Mouse (Mus musculus) cerebellum, adult 2 months (tissue): ENCODE measurements around the gene Cd7. TPM values are rescaled to one million over a fixed set of nuclear protein-coding genes. Genes with fewer than 3 reads are reported as not detected.
"Not testable (repeated sequence)": the region's sequence is repeated elsewhere in the genome, so short reads cannot be mapped to it uniquely, and the experiment has no call there.

ENCODE experiments used
- DNase-seq, 2 experiments: peaks; one replicate each; pipeline ENCODE4 v3.0.0; 2021
- H3K27ac ChIP-seq: fragments of 200-500 bp; 2 replicates; pipeline ENCODE4 v1.5.1; 2012; ENCODE audit warnings: low read length, control low read depth, inconsistent platforms; ENCODE audit not compliant: insufficient read depth
- H3K27me3 ChIP-seq: fragments of 200-500 bp; 2 replicates; pipeline ENCODE4 v1.6.1; 2012; ENCODE audit warnings: inconsistent platforms, mild to moderate bottlenecking, low read length, moderate library complexity; ENCODE audit not compliant: control insufficient read depth, insufficient read depth
- H3K4me1 ChIP-seq: fragments of 200-500 bp; 2 replicates; pipeline ENCODE4 v1.6.1; 2011; ENCODE audit warnings: low read length; ENCODE audit not compliant: control insufficient read depth, insufficient read depth
- H3K4me3 ChIP-seq: fragments of 200-500 bp; replicated peaks from 2 replicates; pipeline ENCODE3; 2011; ENCODE audit warnings: mild to moderate bottlenecking, low read depth, low read length, control low read depth; ENCODE audit not compliant: insufficient read depth
- CTCF ChIP-seq: fragments of 200-500 bp; IDR thresholded peaks from 2 replicates; pipeline ENCODE4 v1.5.1; 2011; ENCODE audit warnings: low read depth, mild to moderate bottlenecking, control low read depth, low read length, moderate library complexity, borderline replicate concordance; ENCODE audit not compliant: insufficient read depth
- POLR2A ChIP-seq: fragments of 200-500 bp; IDR thresholded peaks from 2 replicates; pipeline ENCODE4 v1.6.1; 2011; ENCODE audit warnings: low read length, control low read depth, borderline replicate concordance; ENCODE audit not compliant: insufficient read depth
- WGBS: fragments of 180-500 bp; shearing (Covaris S2); methylation state at CpG from one replicate; pipeline ENCODE4 v1.1.7; 2018; 5-methylcytosine and 5-hydroxymethylcytosine counted together
- polyA plus RNA-seq: library from polyadenylated mRNA; depleted of rRNA; stranded (reverse); fragments of >200 nt; gene quantifications from 2 replicates; pipeline ENCODE4 v1.2.3, GENCODE M21; 2012; rRNA removed

The Cd7 gene
- 0.11 and 0.19 TPM in 2 replicates for polyA plus RNA-seq

DNA sequence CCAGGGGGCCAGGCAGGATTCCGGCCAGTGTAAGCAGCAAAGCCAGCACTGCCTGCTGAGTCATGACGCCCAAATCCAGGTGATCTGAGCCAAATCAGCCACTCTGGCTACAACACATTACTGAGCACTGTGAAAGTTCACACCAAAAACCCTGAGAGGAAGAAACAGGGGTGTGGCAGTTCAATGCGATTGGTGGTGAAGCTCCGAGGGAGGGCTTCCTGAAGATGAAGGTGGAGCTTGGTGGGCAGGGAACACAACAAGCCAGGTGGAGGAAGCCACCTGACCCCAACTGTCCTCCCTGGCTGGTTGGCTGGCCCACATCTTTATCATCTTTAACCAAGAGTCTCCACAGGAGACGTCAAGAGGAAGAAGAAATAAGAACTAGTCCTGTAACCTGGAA, at the start of gene Cd7:
Gene Cd7, minus strand, starts transcription at position 117 of the 400 bp plus-strand sequence.
- H3K4me3 ChIP-seq = no peak within 1 kb of the TSS
- H3K27me3 ChIP-seq = no peaks in the 10 kb centered on the region
- H3K27ac ChIP-seq = no peak within 1 kb of the TSS
- TF ChIP-seq CTCF = no peak
- TF ChIP-seq POLR2A = no peak
- 60% methylated on average over 5 of the region's 5 CpGs for WGBS
- DNase-seq = no peak
- H3K4me1 ChIP-seq = no peaks in the 10 kb centered on the region

DNA sequence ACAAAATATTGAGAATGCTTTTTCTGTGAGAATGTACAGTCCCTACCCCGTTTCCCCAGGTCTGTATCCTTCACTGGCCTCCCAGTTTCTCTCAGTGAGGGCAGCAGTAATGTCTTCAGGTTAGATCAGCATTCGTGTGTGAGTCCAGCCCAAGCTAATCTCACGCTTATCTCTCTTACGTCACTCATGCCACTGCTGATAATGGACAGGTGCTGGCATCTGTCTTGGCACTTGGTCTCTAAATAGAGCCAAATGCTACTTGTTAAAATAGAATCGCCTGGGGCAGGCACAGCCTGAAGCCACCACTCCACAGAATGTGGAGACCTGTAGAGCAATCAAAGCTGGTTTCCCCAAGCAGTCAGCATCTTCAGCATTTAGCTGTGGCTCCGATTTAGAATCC, 49.8 kb upstream of the Cd7 start:
- Histone ChIP-seq H3K4me1 (no peaks in the 10 kb centered on the region), H3K4me3 (no peak overlapping the region), H3K27me3 (no peaks in the 10 kb centered on the region), H3K27ac (no peak overlapping the region)
- TF ChIP-seq CTCF (no peak), POLR2A (no peak)
- DNase-seq = no peak
- 59% methylated on average over 6 of the region's 6 CpGs for WGBS

DNA sequence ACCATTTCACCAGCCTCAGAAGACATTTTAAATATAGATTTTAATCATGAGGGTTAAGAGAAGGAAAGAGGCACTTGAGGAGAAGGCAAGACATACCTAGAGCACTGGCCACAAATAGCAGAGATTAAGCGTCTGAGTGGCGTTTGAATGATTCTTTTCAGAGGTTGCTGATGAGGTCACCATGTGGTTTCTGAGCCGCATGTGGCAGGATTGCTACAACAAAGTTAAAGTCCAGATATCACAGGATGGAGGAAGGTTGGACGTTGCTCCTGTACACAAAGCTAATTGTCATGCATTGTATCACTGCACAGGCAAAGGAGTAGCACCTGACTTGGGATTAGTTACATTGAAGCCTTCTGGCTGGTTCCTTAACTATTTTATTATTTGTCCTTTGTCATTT, 47.1 kb upstream of the Cd7 start:
- H3K27ac ChIP-seq = no peak overlapping the region
- no peak for DNase-seq
- no peak overlapping the region for H3K4me3 ChIP-seq
- 75% methylated on average over 4 of the region's 4 CpGs for WGBS
- H3K27me3 ChIP-seq = no peaks in the 10 kb centered on the region
- H3K4me1 ChIP-seq = no peaks in the 10 kb centered on the region
- TF ChIP-seq CTCF = no peak
- TF ChIP-seq POLR2A = no peak

DNA sequence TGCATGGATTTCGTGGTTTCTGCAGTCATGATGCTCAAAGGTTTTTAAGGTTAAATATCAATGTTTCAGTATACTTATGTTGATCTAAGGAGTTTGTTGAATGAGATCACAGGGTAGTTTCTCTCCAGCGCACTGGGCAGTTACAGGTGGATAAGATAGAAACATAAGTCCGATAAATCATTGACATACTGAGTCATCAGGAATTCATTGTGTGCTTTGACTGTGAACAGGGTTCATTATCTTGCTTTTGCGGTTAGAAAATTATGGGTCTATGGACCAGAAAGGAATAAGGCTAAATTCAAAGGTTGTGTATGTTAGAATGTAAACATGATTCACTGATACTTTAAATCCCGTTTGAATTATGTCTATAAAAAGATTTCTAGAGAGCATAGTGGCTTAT, 46.0 kb upstream of the Cd7 start:
- H3K4me3 ChIP-seq = no peak overlapping the region
- H3K4me1 ChIP-seq = no peaks in the 10 kb centered on the region
- H3K27me3 ChIP-seq = no peaks in the 10 kb centered on the region
- no peak for DNase-seq
- no peak overlapping the region for H3K27ac ChIP-seq
- TF ChIP-seq POLR2A (no peak), CTCF (no peak)
- 82% methylated on average over 5 of the region's 5 CpGs for WGBS

DNA sequence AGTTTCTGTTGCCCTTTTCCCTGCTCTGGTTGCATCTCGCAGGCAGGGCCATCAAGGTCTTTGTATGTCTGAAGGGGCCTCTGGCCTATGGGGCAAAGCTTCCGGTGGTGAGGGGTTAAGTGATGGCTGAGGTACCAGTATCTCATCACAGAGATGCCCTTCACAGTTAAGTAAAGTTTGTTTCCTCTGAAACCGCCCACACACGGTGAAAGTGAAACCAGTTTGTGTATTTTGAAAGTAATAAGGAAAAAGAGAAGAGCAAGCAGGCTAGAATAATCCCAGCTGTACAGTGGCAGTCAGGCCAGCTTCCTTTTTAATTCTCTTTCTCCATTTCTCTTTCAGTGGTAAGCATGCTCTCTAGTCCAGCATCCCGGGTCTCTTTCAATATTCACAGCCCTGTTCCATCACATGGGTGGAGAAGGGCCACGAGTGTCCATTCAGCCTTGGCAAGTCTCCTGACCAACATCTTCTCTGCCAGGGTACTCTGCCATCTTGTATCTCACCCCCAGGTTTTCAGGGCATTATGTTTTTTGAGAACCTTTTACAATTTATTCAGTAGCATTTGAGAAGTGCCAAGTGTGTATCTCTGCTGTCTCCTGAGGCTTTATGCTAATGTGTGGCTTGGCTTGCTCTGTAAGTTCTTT, 43.8 kb upstream of the Cd7 start:
- 68% methylated on average over 6 of the region's 6 CpGs for WGBS
- Histone ChIP-seq H3K4me1 (no peaks in the 10 kb centered on the region), H3K27me3 (no peaks in the 10 kb centered on the region), H3K27ac (no peak overlapping the region), H3K4me3 (no peak overlapping the region)
- no peak for DNase-seq
- TF ChIP-seq CTCF (no peak), POLR2A (no peak)

DNA sequence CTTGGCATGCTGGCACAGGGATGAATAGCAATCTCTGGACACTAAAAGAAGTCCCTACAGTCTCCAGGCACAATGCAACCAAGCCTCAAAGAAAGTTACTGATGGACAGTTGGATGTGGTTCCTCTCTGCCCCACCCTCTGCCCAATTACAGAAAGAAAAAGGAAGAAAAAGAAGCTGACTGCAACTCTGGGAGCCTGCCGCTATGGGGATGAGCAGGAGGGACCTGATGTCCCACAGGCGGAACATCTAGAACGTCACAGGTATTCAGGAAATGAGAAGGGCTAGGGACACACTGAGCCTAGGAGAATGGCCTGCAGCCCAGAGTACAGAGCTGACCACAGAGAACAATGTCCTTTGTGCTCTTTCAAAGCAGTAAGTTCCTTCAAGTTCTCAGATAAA, 43.0 kb upstream of the Cd7 start:
- Histone ChIP-seq H3K27me3 (no peaks in the 10 kb centered on the region), H3K27ac (no peak overlapping the region), H3K4me1 (no peaks in the 10 kb centered on the region), H3K4me3 (no peak overlapping the region)
- WGBS = 81% methylated on average over 3 of the region's 3 CpGs
- no peak for TF ChIP-seq CTCF
- TF ChIP-seq POLR2A = no peak
- DNase-seq = no peak

DNA sequence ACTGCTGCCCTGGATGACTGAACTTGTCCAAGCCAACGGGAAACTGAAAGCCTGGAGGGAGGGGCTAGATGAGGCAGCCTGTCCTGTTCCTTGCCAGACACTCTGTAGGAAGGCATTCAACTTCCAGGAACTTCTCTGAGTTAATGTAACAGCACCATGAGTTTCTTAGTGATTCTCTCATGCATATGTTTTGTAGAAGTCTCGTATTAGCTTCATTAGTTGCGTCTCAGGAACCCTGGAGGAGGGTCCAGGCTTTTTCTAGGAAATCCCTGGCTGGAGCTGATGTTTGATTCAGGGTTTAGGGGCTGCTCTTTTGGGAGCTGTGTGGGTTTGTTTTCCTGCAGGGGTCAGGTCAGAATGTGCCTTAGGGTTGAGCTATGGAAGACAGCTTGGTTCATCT, 41.9 kb upstream of the Cd7 start, which contains the start of gene Sectm1a:
Gene Sectm1a, minus strand, starts transcription at position 101 of the 400 bp plus-strand sequence.
- WGBS = 65% methylated on average over 3 of the region's 3 CpGs
- Histone ChIP-seq H3K4me3 (no peak within 1 kb of the TSS), H3K27ac (no peak within 1 kb of the TSS), H3K4me1 (no peaks in the 10 kb centered on the region), H3K27me3 (no peaks in the 10 kb centered on the region)
- no peak for DNase-seq
- TF ChIP-seq CTCF = no peak
- TF ChIP-seq POLR2A = no peak

DNA sequence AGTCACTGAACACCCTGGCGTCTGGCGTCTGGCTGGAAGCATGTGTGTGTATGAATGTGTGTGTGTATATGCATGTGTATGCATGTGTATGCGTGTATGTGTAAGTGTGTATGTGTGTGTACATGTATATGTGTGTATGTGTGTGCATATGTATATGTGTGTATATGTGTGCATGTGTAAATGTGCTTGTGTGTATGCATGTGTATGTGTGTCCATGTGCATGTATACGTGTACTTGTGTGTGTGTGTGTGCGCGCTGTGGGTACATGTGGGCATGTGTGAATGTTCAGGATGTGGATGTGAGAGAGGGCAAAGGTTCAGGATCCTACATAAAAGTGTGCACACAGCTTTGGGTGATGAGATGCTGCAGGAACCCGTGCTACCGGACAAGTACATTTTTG, 41.1 kb upstream of the Cd7 start:
- 91% methylated on average over 8 of the region's 8 CpGs for WGBS
- TF ChIP-seq POLR2A (no peak), CTCF (no peak)
- Histone ChIP-seq H3K27ac (no peak overlapping the region), H3K27me3 (no peaks in the 10 kb centered on the region), H3K4me3 (no peak overlapping the region), H3K4me1 (no peaks in the 10 kb centered on the region)
- no peak for DNase-seq

DNA sequence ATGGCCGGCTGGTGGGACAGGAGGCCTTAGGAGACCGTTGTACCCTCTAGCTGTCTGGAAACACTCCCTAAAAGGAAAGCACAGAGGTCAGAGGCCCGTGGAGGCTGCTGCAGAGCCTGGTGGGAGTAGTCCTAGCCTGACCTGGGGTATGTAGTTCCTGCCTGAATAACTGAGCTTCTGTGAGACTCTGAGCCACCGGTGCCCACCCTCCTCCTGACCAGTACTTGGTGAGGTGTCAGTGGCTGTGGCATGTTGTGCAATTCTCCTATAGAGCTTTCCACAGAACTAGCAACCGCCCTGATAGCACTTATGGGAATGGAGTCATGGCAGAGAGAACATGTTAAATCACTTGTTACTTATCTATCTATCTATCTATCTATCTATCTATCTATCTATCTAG, 36.4 kb upstream of the Cd7 start:
- no peak overlapping the region for H3K4me3 ChIP-seq
- no peak overlapping the region for H3K27ac ChIP-seq
- H3K27me3 ChIP-seq = no peaks in the 10 kb centered on the region
- H3K4me1 ChIP-seq = no peaks in the 10 kb centered on the region
- WGBS = 68% methylated on average over 5 of the region's 5 CpGs
- TF ChIP-seq POLR2A (no peak), CTCF (no peak)
- DNase-seq = no peak

DNA sequence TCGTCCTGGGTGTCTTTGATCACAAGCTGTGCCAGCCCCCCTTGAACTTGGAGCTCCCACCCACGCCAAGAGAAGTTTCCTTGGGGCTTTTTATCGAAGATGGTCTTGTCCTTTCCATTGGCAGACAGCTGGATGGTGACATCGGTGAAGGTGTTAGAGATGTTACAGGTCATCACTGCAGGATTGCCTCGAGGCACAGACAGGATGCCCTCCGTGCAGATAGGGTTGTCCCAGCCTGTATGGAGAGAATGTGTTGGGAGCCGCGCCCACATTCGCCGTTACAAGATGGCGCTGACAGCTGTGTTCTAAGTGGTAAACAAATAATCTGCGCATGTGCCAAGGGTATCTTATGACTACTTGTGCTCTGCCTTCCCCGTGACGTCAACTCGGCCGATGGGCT, 30.4 kb upstream of the Cd7 start:
- WGBS = 89% methylated on average over 12 of the region's 16 CpGs
- DNase-seq, H3K4me1 ChIP-seq, H3K4me3 ChIP-seq, H3K27me3 ChIP-seq, H3K27ac ChIP-seq: not testable (repeated sequence)
